Mouse (Mus musculus): ENCODE results near the gene Stk4. TPM values are rescaled to one million over a fixed set of nuclear protein-coding genes. Genes with fewer than 3 reads are reported as not detected.

Stk4 gene
- total RNA-seq, 2 experiments from 2014 or later = 20.4 to 22.1 TPM

DNA sequence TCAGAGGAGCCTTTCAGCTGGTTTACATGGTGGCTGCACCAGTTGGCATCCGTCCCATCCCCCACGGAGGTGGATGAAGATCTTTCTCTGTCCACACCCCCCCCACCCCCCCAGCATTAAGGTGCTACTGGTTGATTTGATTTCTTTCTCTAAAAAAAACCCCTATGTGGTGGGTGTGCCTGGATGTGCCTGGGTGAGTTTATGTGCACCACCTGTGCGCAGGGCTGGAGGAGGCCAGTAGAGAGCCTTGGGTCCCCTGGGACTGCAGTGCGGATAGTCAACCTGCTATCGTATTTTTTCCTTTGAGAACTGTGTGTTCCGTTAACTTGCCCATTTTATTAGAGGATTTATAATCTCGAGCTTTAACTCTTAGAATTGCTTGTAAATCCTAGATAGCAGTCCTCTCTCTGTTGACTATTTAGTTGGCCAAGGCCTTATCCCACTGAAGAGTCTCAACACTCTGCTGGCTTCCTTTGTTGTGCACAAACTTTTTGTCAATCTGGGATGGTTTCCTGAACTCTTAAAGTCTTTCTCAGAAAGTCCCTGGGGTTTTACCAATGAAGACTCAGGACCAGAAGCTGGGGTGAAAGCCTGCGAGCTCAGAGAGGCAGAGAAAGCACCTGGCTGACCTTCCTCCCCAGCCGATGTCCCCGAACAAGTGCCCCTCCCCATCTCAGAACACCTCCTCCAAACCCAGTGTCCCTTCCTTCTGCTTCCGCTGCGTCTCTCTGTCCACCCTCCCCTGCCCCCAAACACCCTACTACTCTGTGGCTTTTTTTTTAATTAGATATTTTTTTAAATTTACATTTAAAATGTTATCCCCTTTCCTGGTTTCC lies 58.7 kb downstream of the Stk4 start:
- DNase-seq = no peak

DNA sequence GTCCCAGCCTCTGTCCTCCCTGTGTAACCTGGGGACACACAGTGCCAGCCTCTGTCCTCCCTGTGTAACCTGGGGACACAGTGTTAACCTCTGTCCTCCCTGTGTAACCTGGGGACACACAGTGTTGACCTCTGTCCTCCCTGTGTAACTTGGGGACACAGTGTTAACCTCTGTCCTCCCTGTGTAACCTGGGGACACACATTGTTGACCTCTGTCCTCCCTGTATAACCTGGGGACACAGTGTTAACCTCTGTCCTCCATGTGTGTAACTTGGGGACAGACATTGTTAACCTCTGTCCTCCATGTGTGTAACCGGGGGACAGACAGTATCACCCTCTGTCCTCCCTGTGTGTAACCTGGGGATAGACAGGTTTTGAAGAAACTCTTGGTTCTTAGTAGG lies 61.5 kb downstream of the Stk4 start:
- DNase-seq = no peak

DNA sequence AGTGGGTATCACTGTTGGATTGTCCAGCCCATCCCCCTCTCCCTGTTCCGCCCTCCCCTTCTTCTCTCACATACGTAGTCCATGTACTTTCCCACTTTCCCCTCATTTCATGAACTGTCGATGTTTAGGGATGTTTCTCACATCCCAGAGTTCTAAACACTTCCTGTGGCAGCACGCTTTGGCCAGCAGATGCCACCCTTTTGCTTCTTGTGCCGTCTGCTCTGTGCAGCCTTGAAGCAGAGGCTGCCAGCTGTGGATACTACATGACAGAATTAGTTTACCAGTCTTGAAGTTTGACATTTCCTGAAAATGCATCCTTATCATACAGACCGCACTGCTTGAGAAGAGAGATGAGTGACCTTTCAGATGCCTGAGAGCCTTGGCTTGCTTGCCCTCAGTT lies 64.4 kb downstream of the Stk4 start:
- peak; percentile 51 for DNase-seq

DNA sequence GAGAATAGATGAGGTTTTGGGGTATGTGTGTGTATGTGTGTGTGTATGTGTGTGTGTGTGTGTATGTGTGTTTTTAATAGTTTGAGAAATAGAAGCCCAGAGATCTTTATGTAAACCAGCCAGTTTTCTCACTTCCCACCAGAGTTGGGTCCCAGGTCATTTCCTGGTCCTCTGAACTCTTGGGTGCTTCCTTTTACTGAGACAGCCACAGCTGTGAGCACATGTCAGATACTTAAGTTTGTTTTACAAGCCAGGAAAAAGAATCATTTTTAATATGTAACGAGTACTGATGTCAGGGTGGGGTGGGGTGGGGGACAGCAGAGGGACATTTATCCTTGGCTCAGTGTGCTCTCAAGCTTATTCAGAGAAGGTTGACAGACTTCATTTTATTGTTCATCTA lies 65.2 kb downstream of the Stk4 start:
- DNase-seq = no peak

DNA sequence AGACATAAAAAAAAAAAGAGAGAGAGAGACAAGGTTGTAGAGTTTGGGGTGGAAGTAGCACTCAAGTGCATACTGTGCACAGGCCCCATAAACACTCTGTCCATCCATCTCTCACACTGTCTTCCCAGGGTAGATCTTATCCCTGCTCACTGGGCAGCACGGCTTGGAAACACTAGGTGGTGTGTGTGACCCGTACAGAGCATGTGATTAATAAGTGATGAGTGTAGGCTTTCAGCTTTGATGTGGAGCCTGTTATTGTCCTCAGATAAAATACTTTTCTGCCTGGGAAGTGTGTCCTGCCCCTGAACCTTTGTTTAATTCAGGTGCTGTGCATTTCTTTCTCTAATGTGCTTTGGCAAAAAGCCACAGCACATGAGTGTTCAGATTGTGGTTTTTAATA lies 66.3 kb downstream of the Stk4 start:
- no peak for DNase-seq

DNA sequence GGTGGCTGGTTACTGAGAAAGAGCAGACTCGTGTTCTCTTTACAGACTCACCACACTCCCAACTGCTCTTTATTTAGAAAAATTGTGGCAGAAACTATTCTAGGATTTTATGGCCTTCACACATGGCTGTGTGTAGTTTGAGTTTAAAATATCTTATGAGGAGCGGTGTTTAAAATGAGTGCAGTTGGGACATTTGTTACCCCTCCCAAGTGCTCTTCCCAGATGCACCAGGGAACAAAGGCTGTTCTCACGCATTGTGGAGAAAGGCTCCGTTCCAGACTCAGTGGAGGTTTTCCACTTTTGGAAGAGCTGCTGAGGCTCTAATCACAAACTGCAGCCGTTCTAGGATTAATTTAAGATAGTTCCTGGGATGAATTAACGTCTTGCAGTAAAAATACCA lies 67.6 kb downstream of the Stk4 start:
- DNase-seq = no peak

DNA sequence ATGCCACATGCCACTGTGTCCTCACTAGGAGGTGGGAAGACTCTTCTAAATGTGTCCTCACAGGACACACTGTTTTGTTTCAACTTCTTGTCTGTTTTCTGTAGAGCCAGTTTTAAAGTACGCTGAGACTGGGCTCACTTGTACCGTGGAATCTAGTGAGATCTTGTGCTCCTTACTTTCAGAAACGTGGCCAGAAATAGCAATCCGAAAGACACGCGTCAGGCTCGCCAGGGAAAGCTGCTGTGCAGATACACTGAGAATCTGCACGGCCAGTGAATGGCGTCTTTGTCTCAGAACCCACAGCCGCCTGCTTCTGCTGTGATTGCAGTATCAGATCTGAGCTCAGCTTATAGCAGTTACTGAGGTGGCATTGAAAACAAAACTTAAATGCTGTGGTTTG lies 71.9 kb downstream of the Stk4 start:
- DNase-seq = peak; percentile 38

DNA sequence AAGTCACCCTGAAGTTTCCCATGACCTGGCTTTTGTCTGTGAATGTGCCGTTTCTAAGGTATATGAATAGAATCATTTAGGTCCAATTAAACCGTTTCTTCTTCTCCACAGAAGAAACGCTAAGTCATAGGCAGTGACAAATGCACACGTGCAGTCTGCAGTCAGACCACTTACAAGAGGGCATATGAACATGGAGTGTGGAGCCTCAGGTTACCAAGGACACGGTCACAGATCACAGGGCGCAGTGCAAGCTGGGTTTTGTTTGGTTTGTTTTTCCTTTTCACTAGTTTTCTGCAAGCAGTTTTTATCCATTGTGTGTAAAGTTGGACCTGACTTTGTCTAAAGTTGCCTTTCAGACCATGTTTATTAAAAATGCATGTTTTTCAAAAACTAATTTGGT lies 73.9 kb downstream of the Stk4 start:
- no peak for DNase-seq

DNA sequence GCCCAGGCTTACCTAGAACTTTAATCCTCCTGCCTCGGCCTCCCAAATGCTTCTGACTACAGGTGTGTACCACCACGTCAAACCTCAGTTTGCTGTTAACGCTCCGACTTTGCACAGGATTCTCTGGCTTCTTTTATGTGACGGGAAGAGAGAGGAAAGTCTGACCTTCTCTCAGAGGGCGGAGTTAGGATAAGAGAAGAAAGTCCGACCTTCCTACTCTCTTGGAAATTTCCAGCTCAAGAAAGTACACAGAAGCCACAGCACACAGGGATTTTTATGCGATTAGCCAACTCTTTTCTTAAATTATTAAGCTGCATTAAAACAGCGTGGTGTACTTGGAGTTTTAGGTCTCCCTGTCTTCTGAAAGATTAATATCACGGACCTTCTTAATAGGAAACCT lies 74.4 kb downstream of the Stk4 start:
- no peak for DNase-seq

DNA sequence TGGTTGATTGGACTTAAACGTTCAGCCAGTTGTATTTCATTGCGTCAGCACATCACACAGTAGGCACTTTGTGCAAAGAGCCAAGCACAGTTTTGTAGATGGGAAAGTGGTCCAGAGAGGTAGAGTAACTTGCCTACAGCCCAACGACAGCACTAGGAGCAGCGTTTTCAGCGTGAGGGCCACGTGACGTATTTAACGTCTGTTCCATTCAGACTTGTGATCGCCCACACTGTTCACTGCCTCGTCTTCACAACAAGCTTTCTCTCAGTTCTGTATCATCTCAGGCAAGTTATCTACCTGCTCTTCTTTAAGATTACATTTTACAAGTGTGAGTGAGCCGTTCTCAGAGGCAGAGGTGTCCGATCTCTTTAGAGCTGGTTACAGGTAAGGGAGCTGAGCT lies 76.4 kb downstream of the Stk4 start:
- DNase-seq = no peak

DNA sequence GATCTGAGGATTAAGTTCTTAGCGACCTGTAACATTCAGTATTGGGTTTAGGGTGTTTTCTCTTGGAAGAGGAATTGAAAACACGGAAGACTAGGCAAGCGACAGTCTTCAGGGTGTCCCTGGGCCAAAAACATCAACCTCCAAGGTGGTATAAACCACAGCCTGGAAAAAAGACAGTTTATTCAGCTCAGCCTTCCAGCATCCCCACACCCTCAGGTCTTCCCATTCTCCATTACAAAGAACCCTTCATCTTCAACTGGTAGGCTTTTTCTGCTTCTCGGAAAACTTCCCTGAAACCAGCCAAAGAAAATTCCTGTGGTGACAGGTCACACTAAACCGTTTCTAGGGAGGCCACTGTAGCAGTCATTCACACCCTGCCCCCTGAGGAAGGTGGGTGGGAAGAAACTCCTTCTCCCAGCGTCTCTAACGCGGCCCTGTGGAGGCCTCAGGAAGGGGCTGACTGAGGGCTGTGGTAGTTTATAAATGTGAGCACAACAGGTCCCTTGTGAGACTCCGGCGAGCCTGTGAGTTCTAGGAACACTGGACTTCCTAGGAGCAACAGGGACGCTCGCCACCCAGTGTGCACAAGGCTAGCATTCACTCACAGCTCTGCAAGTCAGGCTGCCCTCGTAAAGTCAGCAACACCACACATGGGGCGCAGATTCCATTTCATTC lies 80.1 kb downstream of the Stk4 start:
- DNase-seq = peak; percentile 19

DNA sequence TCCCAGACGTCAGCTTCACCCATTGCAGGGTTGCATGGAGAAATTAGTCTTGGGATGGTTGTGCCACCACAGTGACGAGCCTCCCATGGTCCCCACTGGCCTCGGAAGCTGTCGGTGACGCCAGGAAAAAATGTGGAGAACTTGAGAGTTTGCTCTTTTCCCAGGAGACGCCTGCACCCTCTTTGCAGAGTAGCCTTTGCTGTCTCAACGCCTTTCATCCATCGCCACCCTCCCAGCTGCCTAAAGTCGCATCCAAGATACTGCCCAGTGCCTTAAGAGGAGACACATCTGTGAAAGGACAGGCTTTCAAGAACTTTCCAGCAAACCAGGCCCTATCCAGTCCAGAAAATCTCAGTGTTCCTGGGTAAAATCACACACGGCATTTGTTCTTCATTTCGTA lies 82.2 kb downstream of the Stk4 start:
- no peak for DNase-seq

DNA sequence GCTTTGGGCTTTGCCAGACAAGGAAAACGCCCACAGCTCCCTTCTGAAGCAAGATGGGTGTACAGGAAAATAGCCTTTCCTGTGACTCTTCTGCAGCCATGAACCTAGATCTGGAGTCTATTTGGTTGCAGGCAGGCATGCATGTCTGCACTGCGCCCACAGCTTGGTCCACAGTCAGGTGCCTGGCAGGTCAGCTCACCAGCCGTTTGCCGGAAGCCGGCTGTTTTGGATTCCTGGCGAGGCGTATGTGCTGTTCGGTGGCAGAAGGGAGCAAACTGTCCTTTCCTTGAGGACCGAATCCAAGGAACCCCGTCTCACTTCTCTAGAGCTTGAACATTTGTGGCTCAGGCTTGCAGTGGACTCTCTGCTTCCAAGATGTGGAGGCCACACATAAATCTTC lies 83.9 kb downstream of the Stk4 start:
- DNase-seq = no peak

DNA sequence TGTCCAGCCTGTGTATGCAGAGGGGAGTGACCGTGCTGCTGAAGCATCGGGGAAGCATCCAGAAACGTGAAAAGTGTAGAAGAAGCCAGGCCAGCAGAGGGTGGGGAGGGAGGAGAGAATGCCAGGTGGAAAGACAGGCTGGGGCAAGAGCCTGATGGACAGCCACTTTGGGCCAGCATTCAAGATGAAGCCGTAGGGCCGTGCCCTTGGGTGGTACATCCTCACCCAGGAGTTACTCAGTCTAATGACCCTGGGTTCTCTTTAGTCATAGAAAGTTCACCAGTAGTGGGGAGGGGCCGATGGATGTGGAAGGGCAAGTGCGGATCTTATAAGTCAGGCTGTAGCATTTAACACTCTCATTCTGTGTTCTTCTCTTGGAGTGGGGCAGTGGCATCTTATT lies 86.0 kb downstream of the Stk4 start:
- no peak for DNase-seq

DNA sequence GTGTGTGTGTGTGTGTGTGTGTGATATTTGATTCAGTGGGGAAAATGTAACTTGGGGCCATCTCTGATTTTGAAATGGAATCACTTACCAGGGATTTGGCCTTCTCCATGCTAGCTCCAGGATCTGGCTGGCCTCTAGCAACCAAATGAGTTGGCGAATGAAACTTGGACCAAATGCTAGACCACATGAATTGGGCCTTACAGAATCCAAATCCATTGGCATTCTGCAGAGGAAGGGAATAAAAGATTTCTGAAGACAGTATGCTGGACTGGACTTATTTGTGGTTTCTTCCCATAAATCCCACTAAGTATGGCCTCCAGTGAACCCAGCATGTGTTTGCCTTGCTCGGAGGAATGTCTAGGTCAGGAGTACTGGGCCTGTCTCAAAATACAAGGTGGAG lies 88.7 kb downstream of the Stk4 start:
- DNase-seq = no peak

DNA sequence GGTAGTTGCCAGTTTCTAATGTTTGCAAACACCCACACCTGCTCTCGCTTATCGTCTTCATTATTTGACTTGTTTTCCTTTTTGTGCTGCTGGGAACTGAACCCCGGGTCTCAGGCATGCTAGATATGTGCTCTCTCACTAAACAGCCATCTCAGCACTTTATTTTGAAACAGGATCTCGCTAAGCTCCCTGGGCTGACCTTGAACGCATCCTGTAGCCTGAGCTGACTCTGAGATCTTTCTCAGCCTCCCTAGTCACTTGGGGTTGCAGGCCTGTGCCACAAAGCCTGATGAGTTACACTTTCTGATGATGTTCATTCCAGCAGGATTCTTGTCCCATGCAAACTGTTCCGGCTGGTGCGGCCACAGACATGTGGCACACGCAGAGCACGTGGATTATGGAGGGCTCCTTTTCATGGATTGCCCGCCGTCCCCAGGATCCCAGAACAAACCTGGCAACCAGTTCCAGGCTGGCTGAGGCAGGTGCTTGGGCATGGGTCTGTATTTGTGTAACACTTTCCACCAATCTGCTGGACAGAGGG lies 91.5 kb downstream of the Stk4 start:
- no peak for DNase-seq

DNA sequence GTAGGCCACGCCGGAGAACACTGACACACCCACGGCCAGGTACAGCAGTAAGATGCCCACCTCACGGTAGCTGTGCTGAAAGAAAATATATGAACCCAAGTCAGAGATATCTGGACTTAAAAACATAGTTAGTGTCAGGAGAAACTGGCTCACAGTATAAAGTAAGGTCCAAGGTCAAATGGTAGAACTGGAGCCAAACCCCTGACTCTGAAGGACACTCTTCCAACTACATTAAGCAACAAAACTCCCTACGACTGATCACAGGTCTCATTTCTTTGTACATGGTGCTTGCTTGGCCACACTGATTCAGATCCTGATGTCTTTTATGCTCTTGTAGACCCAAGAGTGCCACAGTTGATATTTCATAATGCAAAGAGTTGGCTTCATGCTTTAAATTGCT lies 94.8 kb downstream of the Stk4 start:
- DNase-seq = no peak

DNA sequence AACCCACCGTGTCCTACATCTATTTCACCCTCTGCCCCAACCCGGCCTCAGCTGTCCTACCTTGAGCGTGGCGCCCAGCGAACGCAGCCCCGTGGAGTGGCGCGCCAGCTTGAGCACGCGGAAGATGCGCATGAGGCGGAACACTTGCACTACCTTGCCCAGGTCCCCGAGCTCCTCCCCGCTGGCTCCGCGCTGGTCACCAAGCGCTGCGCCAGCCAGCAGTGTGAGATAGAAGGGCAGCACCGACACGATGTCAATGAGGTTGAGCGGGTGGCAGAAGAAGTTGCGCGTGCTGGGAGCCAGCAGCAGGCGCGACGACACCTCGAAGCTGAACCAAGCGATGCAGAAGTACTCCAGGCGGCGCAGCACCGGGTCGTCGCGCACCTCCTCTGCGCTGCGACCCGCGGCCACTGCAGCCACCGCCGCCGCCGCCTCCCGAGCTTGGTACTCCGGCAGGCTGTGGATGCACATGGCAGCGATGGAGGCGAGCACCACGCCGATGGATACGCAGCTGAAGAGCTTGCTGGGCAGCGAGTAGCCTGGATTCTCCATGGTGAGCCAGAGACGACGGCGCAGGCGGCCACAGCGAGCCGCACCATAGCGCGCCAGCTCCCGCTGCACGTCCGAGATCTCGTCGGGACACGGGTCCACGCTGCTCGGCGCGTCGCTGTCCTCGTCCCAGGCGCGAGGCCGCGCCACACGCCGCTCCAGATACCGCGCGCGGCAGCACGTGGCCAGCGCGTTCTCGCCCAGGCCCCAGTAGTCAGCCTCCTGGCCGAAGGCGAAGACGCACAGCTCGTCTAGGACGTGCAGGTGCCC lies 97.8 kb downstream of the Stk4 start:
- DNase-seq = no peak

DNA sequence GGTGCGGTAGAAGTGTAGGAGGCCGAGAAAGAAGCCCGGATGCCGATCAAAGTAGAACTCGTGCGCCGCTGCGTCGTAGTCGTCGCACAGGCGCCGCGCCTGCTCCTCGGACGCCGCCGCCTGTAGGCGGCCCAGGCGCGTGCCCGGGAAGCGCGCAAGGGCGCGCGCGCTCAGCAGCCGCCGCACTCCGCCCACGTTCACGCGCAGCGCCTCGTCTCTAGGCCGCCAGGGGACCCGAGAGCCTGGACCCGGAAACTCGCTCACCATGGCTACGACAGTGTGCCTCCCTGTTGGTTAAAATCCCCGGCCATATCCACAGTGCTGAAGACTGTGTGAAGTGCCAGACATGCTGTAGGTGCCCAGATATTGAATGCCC lies 98.4 kb downstream of the Stk4 start:
- no peak for DNase-seq

DNA sequence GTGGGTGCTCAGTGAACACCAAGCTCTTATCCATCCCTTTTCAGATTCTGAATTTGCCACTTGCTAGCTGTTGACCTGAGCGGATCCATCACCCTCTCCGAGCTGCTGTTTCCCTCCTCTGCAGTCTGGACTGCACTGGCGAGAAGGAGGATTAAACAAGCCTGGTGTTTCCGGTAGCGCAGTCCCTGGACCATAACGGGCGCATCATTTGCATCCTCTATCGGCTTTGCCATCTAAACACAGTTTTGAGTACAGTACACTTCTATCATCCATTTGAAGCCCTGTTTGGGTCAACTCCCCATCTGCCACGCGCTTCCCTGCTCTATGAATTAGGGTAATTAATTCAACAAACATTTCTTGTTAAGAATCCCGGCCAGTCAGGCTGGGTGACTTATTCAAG lies 100.2 kb downstream of the Stk4 start:
- DNase-seq = no peak

DNA sequence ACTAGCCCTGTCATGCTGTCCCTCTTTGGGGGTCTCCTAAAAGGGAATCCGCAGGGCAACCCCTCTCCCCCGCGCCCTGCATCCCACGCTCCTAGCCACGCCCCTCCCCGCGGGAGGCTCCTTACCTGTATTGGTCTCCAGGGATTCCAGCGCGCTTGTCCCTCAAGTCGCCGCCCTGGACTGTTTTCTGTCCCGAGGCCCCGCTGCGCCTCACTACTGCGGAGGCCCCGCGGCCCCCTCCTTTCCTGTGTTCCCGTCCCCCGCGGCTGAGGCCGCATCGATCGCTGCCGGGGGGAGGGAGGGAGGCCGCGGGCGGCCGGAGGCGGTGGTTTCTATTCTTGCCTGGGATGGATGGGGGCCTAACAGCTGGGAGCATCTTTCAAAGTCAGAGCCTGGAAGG lies 100.8 kb downstream of the Stk4 start, which contains the start of gene Kcns1:
Gene Kcns1, minus strand, starts transcription at position 212 of the 400 bp plus-strand sequence.
- no peak for DNase-seq

DNA sequence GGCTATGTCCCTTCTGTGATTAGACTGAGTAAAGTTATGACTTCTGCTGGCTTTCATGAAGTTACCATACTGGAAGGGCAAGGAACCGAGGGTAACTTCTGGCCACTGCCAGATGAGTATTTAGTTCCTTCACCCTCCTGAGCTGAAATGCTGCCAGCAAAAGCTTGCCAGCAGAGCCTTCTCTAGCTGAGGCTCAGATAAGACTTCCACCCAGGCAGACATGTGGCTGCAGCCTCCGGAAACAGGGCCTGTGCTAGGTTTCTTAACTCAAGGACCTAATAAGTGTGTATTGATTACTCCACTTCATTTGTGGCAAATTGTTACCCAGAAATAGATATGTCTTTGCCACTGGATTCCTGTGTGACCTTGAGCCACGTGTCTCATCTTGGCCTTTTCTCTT lies 103.3 kb downstream of the Stk4 start:
- DNase-seq = peak; percentile 29

Measured in heart, postnatal 4 days (tissue).